Mouse (Mus musculus) midbrain, postnatal 0 days (tissue): ENCODE measurements around the gene Egflam. TPM values are rescaled to one million over a fixed set of nuclear protein-coding genes. Genes with fewer than 3 reads are reported as not detected.
A peak's percentile ranks its signal among the peaks of the same experiment; 100 is the strongest.

Experiments used
- ATAC-seq: fragments of 200-750 bp; cut with Nextera tagmentation; 2 replicates; pipeline ENCODE4 v1.8.0; 2017; ENCODE audit warnings: moderate number of reproducible peaks, mild to moderate bottlenecking, moderate TSS enrichment, moderate library complexity; ENCODE audit not compliant: low FRiP score
- DNase-seq: peaks from one replicate; pipeline ENCODE4 v3.0.0-alpha.2; 2015; ENCODE audit warnings: low spot score
- H3K27ac ChIP-seq: fragments of 300-500 bp; sonication (generic); 2 replicates; pipeline ENCODE4 v1.5.1; 2014; ENCODE audit warnings: low read depth, mild to moderate bottlenecking, low read length, mixed read lengths
- H3K27me3 ChIP-seq: fragments of 300-500 bp; sonication (generic); 2 replicates; pipeline ENCODE4 v1.6.1; 2014; ENCODE audit warnings: low read length, control low read depth, mixed read lengths; ENCODE audit not compliant: insufficient read depth
- H3K36me3 ChIP-seq: fragments of 300-500 bp; sonication (generic); 2 replicates; pipeline ENCODE4 v1.6.1; 2014; ENCODE audit warnings: low read length, control low read depth, mixed read lengths; ENCODE audit not compliant: insufficient read depth
- H3K4me1 ChIP-seq: fragments of 300-500 bp; sonication (generic); 2 replicates; pipeline ENCODE4 v1.6.1; 2014; ENCODE audit warnings: mild to moderate bottlenecking, control low read depth, antibody characterized with exemption, low read length, mixed read lengths; ENCODE audit not compliant: insufficient read depth
- H3K4me2 ChIP-seq: fragments of 300-500 bp; sonication (generic); 2 replicates; pipeline ENCODE4 v1.6.1; 2014; ENCODE audit warnings: low read depth, mild to moderate bottlenecking, low read length, mixed read lengths; ENCODE audit not compliant: poor library complexity, severe bottlenecking
- H3K4me3 ChIP-seq: fragments of 300-500 bp; sonication (generic); 2 replicates; pipeline ENCODE4 v1.5.1; 2014; ENCODE audit warnings: low read depth, mild to moderate bottlenecking, low read length, moderate library complexity
- H3K9ac ChIP-seq: fragments of 300-500 bp; sonication (generic); replicated peaks from 2 replicates; pipeline ENCODE4 v1.6.1; 2014; ENCODE audit warnings: mild to moderate bottlenecking, low read length, moderate library complexity, mixed read lengths; ENCODE audit not compliant: poor library complexity, severe bottlenecking
- H3K9me3 ChIP-seq: fragments of 300-500 bp; sonication (generic); 2 replicates; pipeline ENCODE4 v1.6.1; 2016; ENCODE audit warnings: low read length, control low read depth
- CTCF ChIP-seq: IDR thresholded peaks from 2 replicates; pipeline ENCODE4 v1.5.1; 2016; ENCODE audit warnings: antibody characterized with exemption, mild to moderate bottlenecking
- whole genome bisulfite sequencing: fragments of 180-500 bp; shearing (Covaris S2); extraction: QIAGEN DNeasy Blood & Tissue Kit; methylation state at CpG from one replicate; pipeline ENCODE4 v1.1.7; 2014; 5-methylcytosine and 5-hydroxymethylcytosine counted together
- polyA plus RNA-seq: library from polyadenylated mRNA; unstranded; fragments of >200 nt; fragmentation: Nextera tagmentation; extraction: Ambion mirVana; gene quantifications from 2 replicates; pipeline ENCODE4 v1.2.1, GENCODE M21; 2015
- total RNA-seq: library from RNA; depleted of rRNA; stranded (reverse); fragments of >200 nt; gene quantifications from 2 replicates; pipeline ENCODE4 v1.2.3, GENCODE M21; 2014

Gene Egflam
- total and polyA plus RNA-seq, 2 experiments from 2014 or later: 7.8 to 8.6 TPM

- H3K36me3 ChIP-seq: no peaks in the 10 kb centered on the region
- H3K9me3 ChIP-seq: no peaks in the 10 kb centered on the region
- H3K27ac ChIP-seq: no peak overlapping the region; the same call in 1 of the 2 replicates
- ATAC-seq (0 out of 2 replicates have a peak, but pooled peaks have one; percentile 50), DNase-seq (no peak)
- WGBS: 70% methylated on average over 11 of the region's 11 CpGs
- no peak for TF ChIP-seq CTCF
- no peak overlapping the region for H3K9ac ChIP-seq
- H3K27me3 ChIP-seq: no peaks in the 10 kb centered on the region
- no peaks in the 10 kb centered on the region for H3K4me1 ChIP-seq
- H3K4me2 ChIP-seq: no peak overlapping the region
- no peak overlapping the region for H3K4me3 ChIP-seq
Observed at GRCm38 (mm10) chr15:7334517-7335298, 63.5 kb downstream of the Egflam start.

DNA sequence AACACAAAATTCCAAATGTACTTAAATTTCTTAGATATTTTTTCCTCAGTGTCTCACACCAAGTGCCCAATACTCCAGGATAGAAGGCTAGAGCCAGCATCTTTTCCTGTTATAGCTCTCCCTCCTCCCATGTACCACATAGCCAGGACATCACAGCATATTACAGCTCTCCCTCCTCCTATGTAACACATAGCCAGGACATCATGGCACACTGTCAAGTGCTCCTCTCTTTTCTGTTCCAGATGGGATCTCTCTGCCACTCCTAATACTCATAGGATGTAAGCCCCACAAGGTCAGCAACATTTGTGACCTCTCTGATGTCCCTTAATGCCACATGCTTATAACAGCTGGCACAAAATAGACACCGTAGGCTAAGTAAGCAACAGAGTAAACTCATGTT lies 65.3 kb downstream of the Egflam start:
- TF ChIP-seq CTCF: no peak
- 97% methylated on average over 1 of the region's 1 CpGs for WGBS
- ATAC-seq: no peak

DNA sequence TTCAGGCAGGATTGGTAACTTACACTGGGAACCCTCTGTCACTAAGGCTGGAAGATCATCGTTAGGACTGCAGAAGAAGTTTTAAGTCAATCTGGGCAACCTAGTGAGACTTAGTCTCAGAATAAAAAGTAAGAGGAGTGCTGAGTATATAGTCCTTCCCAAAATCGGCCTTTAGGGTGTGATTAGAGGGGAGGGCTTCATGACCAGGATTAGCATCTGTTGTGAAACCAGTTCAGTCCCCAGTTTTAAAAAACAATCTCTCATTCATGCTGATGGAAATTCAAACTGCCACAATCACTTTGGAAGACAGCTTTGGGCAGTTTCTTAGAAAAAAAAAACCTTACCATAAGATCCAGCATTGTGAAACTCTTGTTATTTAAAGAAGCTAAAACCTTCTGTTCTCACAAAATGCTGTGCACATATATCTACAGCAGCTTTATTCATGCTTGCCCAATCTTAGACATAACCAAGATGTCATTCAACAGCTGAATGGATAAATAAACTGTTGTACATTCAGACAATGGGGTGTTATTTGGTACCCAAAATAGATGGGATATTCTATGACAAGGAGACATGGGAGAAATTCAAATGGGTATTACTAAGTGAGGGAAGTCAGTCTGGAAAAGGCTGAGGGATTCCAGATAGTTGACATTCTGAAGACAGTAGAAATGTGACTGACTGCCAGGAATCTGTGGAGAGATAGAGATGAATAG lies 75.4 kb downstream of the Egflam start:
- Histone ChIP-seq H3K27ac (no peak overlapping the region), H3K4me1 (no peaks in the 10 kb centered on the region), H3K36me3 (no peaks in the 10 kb centered on the region), H3K4me2 (no peak overlapping the region), H3K4me3 (no peak overlapping the region), H3K9ac (no peak overlapping the region), H3K27me3 (no peaks in the 10 kb centered on the region), H3K9me3 (no peaks in the 10 kb centered on the region)
- WGBS: 79% methylated on average over 2 of the region's 2 CpGs
- DNase-seq: no peak
- TF ChIP-seq CTCF: no peak
- no peak for ATAC-seq

More for the DNA sequence above, 65.3 kb downstream of the Egflam start:
- no peaks in the 10 kb centered on the region for H3K27me3 ChIP-seq
- no peaks in the 10 kb centered on the region for H3K36me3 ChIP-seq
- DNase-seq: no peak
- no peaks in the 10 kb centered on the region for H3K4me1 ChIP-seq
- no peak overlapping the region for H3K4me3 ChIP-seq
- H3K4me2 ChIP-seq: no peak overlapping the region
- no peaks in the 10 kb centered on the region for H3K9me3 ChIP-seq
- no peak overlapping the region for H3K9ac ChIP-seq
- no peak overlapping the region for H3K27ac ChIP-seq

DNA sequence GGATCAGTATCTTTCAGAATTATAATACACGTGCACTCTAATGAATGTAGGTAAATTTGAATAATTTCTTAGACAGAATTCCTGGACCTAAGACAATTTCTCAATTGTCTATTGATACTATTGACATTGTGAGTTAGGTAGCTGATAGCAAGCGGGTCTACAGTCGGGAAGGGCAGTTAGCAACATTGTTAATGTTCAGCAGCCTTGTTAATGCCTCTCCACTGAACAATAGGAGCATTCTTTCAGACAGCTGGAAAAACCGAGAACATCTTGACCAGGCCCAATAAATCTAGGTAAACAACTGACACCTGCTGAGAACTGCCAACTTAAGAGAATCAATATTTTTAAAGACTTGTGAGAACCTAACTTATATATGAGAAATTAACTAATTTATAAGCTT lies 77.3 kb downstream of the Egflam start:
- no peak for ATAC-seq
- 82% methylated on average over 4 of the region's 4 CpGs for WGBS
- no peak for TF ChIP-seq CTCF
- H3K27me3 ChIP-seq: no peaks in the 10 kb centered on the region
- no peaks in the 10 kb centered on the region for H3K4me1 ChIP-seq
- DNase-seq: no peak
- H3K4me2 ChIP-seq: no peak overlapping the region
- no peak overlapping the region for H3K4me3 ChIP-seq
- H3K9me3 ChIP-seq: no peaks in the 10 kb centered on the region
- no peaks in the 10 kb centered on the region for H3K36me3 ChIP-seq
- no peak overlapping the region for H3K27ac ChIP-seq
- H3K9ac ChIP-seq: no peak overlapping the region

DNA sequence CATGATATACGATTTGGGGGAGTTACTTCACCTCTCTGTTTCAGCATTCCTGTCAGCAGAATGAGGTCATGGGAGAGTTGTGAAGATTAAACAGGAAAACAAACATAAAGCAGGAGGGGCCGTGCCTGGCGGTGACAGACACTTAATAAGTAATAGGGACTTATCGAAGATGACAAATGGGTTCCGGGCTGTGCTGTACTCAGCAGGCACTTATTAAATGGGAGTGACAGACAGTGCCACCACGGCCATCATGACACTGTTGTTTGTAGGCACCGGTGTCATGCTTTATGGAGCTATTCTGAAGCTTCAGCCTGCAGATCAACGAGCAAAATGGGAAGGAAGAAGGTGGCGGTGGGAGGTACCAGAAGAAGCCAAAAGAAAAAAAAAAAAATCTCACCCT lies 82.7 kb downstream of the Egflam start:
- no peak for DNase-seq
- Histone ChIP-seq H3K27me3 (no peaks in the 10 kb centered on the region), H3K36me3 (no peaks in the 10 kb centered on the region), H3K4me2 (no peak overlapping the region), H3K4me3 (no peak overlapping the region), H3K4me1 (no peaks in the 10 kb centered on the region), H3K9ac (no peak overlapping the region), H3K27ac (no peak overlapping the region), H3K9me3 (no peaks in the 10 kb centered on the region)
- 86% methylated on average over 9 of the region's 9 CpGs for WGBS
- TF ChIP-seq CTCF: no peak
- ATAC-seq: no peak

- Histone ChIP-seq H3K4me2 (no peak overlapping the region), H3K36me3 (no peaks in the 10 kb centered on the region), H3K27ac (no peak overlapping the region), H3K9ac (no peak overlapping the region), H3K4me1 (no peaks in the 10 kb centered on the region), H3K9me3 (no peaks in the 10 kb centered on the region), H3K4me3 (no peak overlapping the region), H3K27me3 (no peaks in the 10 kb centered on the region)
- ATAC-seq (no peak), DNase-seq (no peak)
- no peak for TF ChIP-seq CTCF
- 86% methylated on average over 4 of the region's 4 CpGs for WGBS
Observed at GRCm38 (mm10) chr15:7308711-7309110, 89.5 kb downstream of the Egflam start.
